Comparison of ENCODE assay signal across 23 mouse cellular contexts in the genomic region with DNA sequence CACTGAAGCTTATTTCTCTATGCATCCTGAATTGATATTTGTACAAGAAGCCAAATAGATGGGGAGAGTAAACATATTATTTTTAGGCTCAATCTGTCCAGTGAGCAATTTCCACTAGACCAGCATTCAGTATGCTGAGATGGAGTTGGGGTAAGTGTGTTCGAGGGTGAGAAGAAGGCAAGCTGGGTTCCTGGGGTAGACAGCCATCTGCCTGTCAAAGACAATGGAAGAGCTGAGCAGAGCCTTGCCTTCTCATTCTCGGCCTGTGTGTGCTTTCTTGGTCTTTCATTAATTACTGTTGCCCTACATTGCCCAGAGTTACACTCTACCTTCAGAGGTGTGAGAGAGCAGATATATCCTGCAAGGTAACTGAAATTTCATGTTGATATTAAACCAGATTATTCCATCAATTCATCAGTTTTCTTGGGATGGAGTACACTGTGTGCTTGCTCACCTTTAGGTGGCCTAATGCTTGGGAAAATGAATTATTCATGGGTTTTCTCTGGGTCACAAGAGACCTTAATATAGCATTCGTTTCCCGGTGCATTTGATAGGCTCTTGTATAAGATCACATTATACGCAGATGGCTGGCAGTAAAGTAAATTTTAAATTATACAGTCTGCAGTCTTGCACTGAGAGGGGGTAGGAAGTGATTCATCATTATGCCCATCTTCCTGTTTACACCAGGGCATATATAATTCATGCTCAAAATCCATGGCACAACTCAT.
DNase-seq lines count a peak whose midpoint lies in the region; ATAC-seq lines count a peak whose summit lies in the region.
"Had no signal": no experiment of that assay in that cellular context is flagged by ENCODE, and none has a peak within 500 bp of the region (broad histone marks: within the 10 kb centered on the region; RNA-seq: fewer than 3 reads in every experiment).

No protein-coding gene starts in this region.

- no peak overlapping the region for H3K4me2 ChIP-seq in hindbrain, embryonic 11.5 days (replicated peaks; ENCODE audit: low read depth, low read length)
- H3K4me2 ChIP-seq in hindbrain, embryonic 12.5 days (replicated peaks) = no peak overlapping the region
- no peak overlapping the region for H3K4me2 ChIP-seq in neural tube, embryonic 12.5 days (replicated peaks)
- no peak overlapping the region for H3K4me2 ChIP-seq in neural tube, embryonic 15.5 days
- no peak overlapping the region for H3K4me2 ChIP-seq in hindbrain, embryonic 15.5 days
- H3K4me2 ChIP-seq: embryonic facial prominence, embryonic 12.5 days; intestine, embryonic 15.5 days; limb, embryonic 12.5 days; liver, embryonic 11.5 days had no signal

- no peaks in the 10 kb centered on the region for H3K36me3 ChIP-seq in hindbrain, embryonic 11.5 days (ENCODE audit: control insufficient read depth, insufficient read depth, low read length)
- H3K36me3 ChIP-seq in hindbrain, embryonic 12.5 days = no peaks in the 10 kb centered on the region
- H3K36me3 ChIP-seq in neural tube, embryonic 12.5 days = no peaks in the 10 kb centered on the region
- no peaks in the 10 kb centered on the region for H3K36me3 ChIP-seq in neural tube, embryonic 15.5 days
- no peaks in the 10 kb centered on the region for H3K36me3 ChIP-seq in hindbrain, embryonic 15.5 days
- H3K36me3 ChIP-seq: embryonic facial prominence, embryonic 12.5 days; heart, embryonic 10.5 days; intestine, embryonic 15.5 days; limb, embryonic 12.5 days had no signal

- WGBS in hindbrain, embryonic 11.5 days = 63% methylated on average over 5 of the region's 5 CpGs
- 62% methylated on average over 5 of the region's 5 CpGs for WGBS in hindbrain, embryonic 12.5 days
- WGBS in neural tube, embryonic 12.5 days = 62% methylated on average over 5 of the region's 5 CpGs
- WGBS in neural tube, embryonic 15.5 days = 48% methylated on average over 5 of the region's 5 CpGs
- 32% methylated on average over 5 of the region's 5 CpGs for WGBS in hindbrain, embryonic 15.5 days

- H3K9ac ChIP-seq in hindbrain, embryonic 11.5 days (ENCODE audit: low read depth, low read length) = no peak overlapping the region
- H3K9ac ChIP-seq in hindbrain, embryonic 12.5 days = no peak overlapping the region
- no peak overlapping the region for H3K9ac ChIP-seq in neural tube, embryonic 12.5 days
- no peak overlapping the region for H3K9ac ChIP-seq in neural tube, embryonic 15.5 days (replicated peaks)
- H3K9ac ChIP-seq in hindbrain, embryonic 15.5 days = no peak overlapping the region
- H3K9ac ChIP-seq: embryonic facial prominence, embryonic 12.5 days; intestine, embryonic 15.5 days; limb, embryonic 12.5 days had no signal

- H3K27ac ChIP-seq in hindbrain, embryonic 11.5 days (ENCODE audit: low read depth, low read length) = no peak overlapping the region
- no peak overlapping the region for H3K27ac ChIP-seq in hindbrain, embryonic 12.5 days
- H3K27ac ChIP-seq in neural tube, embryonic 12.5 days = no peak overlapping the region
- no peak overlapping the region for H3K27ac ChIP-seq in neural tube, embryonic 15.5 days (replicated peaks)
- no peak overlapping the region for H3K27ac ChIP-seq in hindbrain, embryonic 15.5 days (replicated peaks)
- H3K27ac ChIP-seq: embryonic facial prominence, embryonic 12.5 days; heart, embryonic 10.5 days; intestine, embryonic 15.5 days; limb, embryonic 12.5 days had no signal

- H3K4me3 ChIP-seq in hindbrain, embryonic 11.5 days (ENCODE audit: low read depth, low read length) = no peak overlapping the region
- no peak overlapping the region for H3K4me3 ChIP-seq in hindbrain, embryonic 12.5 days
- H3K4me3 ChIP-seq in neural tube, embryonic 12.5 days = no peak overlapping the region
- no peak overlapping the region for H3K4me3 ChIP-seq in neural tube, embryonic 15.5 days (replicated peaks)
- H3K4me3 ChIP-seq in hindbrain, embryonic 15.5 days = no peak overlapping the region
- H3K4me3 ChIP-seq: embryonic facial prominence, embryonic 12.5 days; heart, embryonic 10.5 days; intestine, embryonic 15.5 days; layer of hippocampus, adult 2 months; limb, embryonic 12.5 days had no signal

- H3K9me3 ChIP-seq in hindbrain, embryonic 11.5 days (ENCODE audit: control insufficient read depth, low read length) = no peaks in the 10 kb centered on the region
- H3K9me3 ChIP-seq in hindbrain, embryonic 12.5 days (replicated peaks) = no peaks in the 10 kb centered on the region
- no peaks in the 10 kb centered on the region for H3K9me3 ChIP-seq in neural tube, embryonic 12.5 days
- H3K9me3 ChIP-seq in neural tube, embryonic 15.5 days (replicated peaks) = no peaks in the 10 kb centered on the region
- H3K9me3 ChIP-seq in hindbrain, embryonic 15.5 days = no peaks in the 10 kb centered on the region
- H3K9me3 ChIP-seq: embryonic facial prominence, embryonic 12.5 days; heart, embryonic 10.5 days; intestine, embryonic 15.5 days; limb, embryonic 12.5 days had no signal

- no peaks in the 10 kb centered on the region for H3K27me3 ChIP-seq in hindbrain, embryonic 11.5 days (ENCODE audit: control insufficient read depth, insufficient read depth, low read length)
- H3K27me3 ChIP-seq in hindbrain, embryonic 12.5 days = no peaks in the 10 kb centered on the region
- no peaks in the 10 kb centered on the region for H3K27me3 ChIP-seq in neural tube, embryonic 12.5 days (replicated peaks)
- H3K27me3 ChIP-seq in neural tube, embryonic 15.5 days (replicated peaks) = no peaks in the 10 kb centered on the region
- H3K27me3 ChIP-seq in hindbrain, embryonic 15.5 days = no peaks in the 10 kb centered on the region
- H3K27me3 ChIP-seq: embryonic facial prominence, embryonic 12.5 days; intestine, embryonic 15.5 days; limb, embryonic 12.5 days had no signal

- no peaks in the 10 kb centered on the region for H3K4me1 ChIP-seq in hindbrain, embryonic 11.5 days (replicated peaks; ENCODE audit: control insufficient read depth, insufficient read depth, low read length)
- peaks cover 8% of the 10 kb centered on the region for H3K4me1 ChIP-seq in hindbrain, embryonic 12.5 days
- no peaks in the 10 kb centered on the region for H3K4me1 ChIP-seq in neural tube, embryonic 12.5 days
- no peaks in the 10 kb centered on the region for H3K4me1 ChIP-seq in neural tube, embryonic 15.5 days
- H3K4me1 ChIP-seq in hindbrain, embryonic 15.5 days (replicated peaks) = peaks cover 5% of the 10 kb centered on the region; the same call in 1 of the 2 replicates
- H3K4me1 ChIP-seq: embryonic facial prominence, embryonic 12.5 days; heart, embryonic 10.5 days; intestine, embryonic 15.5 days; limb, embryonic 12.5 days had no signal

- peak; percentile 47; the same call in 1 of the 2 replicates for ATAC-seq in hindbrain, embryonic 11.5 days (ENCODE audit: low FRiP score)
- ATAC-seq in hindbrain, embryonic 12.5 days (ENCODE audit: low FRiP score) = no peak
- ATAC-seq in neural tube, embryonic 12.5 days (ENCODE audit: low FRiP score, low read depth) = peak; percentile 77
- ATAC-seq in neural tube, embryonic 15.5 days (ENCODE audit: low FRiP score) = no peak; the same call in 1 of the 2 replicates
- ATAC-seq in hindbrain, embryonic 15.5 days (ENCODE audit: low FRiP score, low read depth) = peak; percentile 65; the same call in 1 of the 2 replicates
- ATAC-seq: intestine, embryonic 15.5 days had no signal

- DNase-seq in hindbrain, embryonic 11.5 days (ENCODE audit: low spot score) = no peak
- DNase-seq in retina, embryonic 14.5 days (ENCODE audit: low spot score) = peak; percentile 22
- DNase-seq in lung, postnatal 14 days = no peak
- DNase-seq in thymus, postnatal 25 days = no peak
- DNase-seq: adrenal gland, adult 2 months; cerebellum, adult 18-20 months; cerebellum, postnatal 14 days; heart, postnatal 4 days; kidney, postnatal 25 days; layer of hippocampus, postnatal 36 days; lung, adult 18-20 months; lung, postnatal 10 days; right cerebral cortex, postnatal 25 days had no signal

Comparison
In these comparisons a context has a peak if more than half of its experiments do, and no peak if none do; other contexts are left out.
1. ATAC-seq: peak in hindbrain, embryonic 11.5 days (single experiment), neural tube, embryonic 12.5 days (single experiment) and hindbrain, embryonic 15.5 days (single experiment); none in hindbrain, embryonic 12.5 days (single experiment) and neural tube, embryonic 15.5 days (single experiment).